Mouse (Mus musculus): Measurements from ENCODE around the gene Helq.

- no peak for TF ChIP-seq CTCF (IDR thresholded peaks at IDR 0.05; ENCODE audit: borderline replicate concordance, insufficient read depth, low read depth, low read length)
- no peak for TF ChIP-seq POLR2A (IDR thresholded peaks at IDR 0.05; ENCODE audit: borderline replicate concordance, insufficient read depth, low read length)
Observed at GRCm38 (mm10) chr5:100818341-100818740, 19.9 kb upstream of the Helq start.
